Mouse (Mus musculus) induced T-regulatory cell, adult 2 months (primary cell): ENCODE results near the gene Gimap9.
"Not testable (repeated sequence)": the region's sequence is repeated elsewhere in the genome, so short reads cannot be mapped to it uniquely, and the experiment has no call there.

ENCODE experiments used
- DNase-seq: peaks from one replicate; pipeline ENCODE4 v3.0.0-alpha.2; 2012; ENCODE audit warnings: low read depth

Gimap9 gene

DNA sequence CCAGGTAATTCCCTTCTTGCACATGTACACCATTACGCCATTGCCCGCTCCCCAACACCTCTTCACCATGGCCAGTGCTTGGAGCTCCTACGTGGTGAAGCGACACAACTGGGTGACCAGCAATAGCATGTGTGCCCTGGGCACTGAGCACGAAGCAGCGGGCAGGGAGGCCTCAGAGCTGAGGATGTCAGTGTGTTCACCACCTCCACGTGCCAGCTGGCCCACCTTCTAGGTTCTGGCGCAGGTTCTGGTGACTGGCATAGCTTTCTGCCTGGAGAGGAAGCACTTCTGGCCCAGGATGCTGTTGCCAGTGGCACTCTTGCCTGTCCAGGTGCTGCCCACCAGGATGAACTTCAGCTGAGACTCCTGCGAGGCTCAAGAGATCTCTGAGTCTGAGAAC lies 10.5 kb upstream of the Gimap9 start:
- no peak for DNase-seq

DNA sequence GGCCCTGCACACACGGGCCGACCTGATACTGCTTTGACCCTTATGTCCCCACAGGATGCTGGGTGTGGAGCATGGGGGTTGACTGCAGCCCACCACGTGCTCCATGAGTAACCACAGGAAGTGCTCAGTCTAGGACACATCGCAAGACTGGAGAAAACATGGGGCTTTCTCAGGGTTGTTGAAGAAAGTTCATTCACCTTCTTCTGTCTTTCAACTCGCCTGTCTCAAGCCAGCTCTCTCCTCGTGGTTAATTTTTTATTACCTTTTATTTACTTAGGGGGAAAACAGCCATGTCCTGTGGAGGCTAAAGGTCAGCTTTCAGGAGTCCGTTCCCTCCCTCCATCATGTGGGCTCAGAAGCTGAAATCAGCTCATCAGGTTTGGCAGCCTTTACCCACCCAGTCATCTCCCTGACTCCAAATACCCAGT lies 9.8 kb upstream of the Gimap9 start:
- DNase-seq = peak; percentile 70

DNA sequence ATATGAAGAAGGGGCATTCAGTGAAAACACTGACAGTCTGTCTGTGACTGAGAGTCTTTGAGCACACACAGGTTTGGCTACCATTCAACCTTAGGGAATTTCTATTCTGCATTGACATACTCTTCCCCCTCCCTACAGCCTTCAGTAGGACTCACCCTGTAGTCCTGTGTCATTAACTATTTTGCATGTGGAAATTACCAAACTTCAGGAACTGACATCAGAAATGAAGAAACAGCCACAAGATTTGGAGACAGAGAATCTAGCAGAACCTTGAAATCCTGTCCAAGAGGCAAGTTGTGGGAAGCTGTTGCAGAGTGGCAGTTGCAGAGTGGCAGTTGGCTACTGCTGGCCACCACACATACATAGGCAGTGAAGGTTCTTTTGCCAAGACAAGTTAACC lies 7.9 kb upstream of the Gimap9 start:
- no peak for DNase-seq

DNA sequence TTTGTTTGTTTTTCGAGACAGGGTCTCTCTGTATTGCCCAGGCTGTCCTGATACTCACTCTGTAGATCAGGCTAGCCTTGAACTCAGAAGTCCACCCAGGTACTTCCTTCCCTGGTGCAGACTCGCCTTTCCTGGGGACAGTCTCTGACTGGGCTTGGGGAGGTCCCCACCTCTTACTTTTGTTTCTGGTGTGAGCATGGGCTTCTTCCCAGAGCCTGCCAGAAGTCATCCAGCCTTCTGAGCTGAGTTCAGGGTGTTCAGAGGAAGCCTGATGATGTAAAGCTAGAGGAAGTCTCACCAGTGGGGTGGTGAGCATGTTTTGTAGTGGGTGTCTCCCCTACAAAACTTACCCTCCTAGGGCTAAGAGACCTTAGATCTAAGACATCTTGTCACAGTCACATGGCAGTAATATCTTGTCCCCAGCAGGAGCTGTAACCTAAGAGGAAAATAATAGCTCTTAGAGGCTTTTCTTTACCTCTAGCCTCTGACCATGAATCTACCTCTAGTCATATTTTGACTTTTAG lies 6.4 kb upstream of the Gimap9 start:
- peak; percentile 53 for DNase-seq

DNA sequence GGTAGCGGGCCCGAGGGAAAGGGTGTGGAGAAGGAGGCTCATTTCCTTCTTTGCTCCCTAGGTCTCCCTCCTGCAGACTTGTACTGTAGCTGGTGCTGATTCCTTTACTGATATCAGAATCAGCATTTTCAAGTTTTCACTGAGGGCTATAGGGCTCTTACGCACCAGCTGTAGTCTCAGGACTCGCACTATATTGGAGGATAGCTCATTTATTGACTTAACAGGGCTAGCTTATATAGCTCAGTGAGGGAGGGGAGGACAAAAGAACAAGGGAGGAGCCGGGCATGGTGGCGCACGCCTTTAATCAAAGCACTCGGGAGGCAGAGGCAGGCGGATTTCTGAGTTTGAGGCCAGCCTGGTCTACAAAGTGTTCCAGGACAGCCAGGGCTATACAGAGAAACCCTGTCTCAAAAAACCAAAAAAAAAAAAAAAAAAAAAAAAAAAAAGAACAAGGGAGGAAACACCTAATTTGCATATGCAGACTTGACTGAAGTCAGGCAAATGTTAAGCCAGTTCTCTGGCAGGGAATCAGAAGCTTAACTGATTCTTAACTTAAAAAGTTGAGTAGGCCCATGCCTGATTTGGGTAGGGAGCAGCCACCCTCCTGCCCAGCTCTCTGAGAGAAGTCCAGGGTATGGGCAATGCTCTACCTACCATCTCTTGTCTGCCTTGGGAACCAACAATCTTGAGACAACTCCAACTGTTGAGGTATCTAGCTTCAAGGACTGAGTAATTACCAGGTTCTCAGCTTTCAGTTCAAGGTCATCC lies 1.5 kb upstream of the Gimap9 start:
- DNase-seq = peak; percentile 77

DNA sequence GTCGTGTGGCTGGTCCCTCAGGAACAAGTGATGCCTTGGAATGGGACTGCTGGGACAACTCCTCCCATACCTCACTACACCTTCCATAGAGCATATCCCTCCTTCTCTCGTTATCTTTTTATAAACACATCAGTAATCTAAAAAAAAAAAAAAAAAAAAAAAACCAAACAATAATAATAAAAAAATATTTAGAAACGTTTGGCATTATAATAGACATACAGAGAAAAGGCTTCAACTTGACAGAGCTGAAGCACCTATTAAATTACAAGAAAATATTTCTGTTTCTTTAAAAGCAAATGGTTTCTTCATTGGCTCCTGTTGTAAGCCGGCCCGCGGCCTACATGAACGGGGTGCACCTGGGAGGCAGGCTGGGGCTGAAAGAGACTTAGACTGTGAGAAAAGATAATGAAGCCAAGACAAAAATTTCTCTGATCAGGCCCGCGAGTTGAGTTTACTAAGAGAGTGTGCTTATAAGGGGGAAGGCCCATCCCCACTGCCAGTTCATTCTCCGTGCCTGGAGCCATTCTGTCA lies 464 bp upstream of the Gimap9 start:
- no peak for DNase-seq

DNA sequence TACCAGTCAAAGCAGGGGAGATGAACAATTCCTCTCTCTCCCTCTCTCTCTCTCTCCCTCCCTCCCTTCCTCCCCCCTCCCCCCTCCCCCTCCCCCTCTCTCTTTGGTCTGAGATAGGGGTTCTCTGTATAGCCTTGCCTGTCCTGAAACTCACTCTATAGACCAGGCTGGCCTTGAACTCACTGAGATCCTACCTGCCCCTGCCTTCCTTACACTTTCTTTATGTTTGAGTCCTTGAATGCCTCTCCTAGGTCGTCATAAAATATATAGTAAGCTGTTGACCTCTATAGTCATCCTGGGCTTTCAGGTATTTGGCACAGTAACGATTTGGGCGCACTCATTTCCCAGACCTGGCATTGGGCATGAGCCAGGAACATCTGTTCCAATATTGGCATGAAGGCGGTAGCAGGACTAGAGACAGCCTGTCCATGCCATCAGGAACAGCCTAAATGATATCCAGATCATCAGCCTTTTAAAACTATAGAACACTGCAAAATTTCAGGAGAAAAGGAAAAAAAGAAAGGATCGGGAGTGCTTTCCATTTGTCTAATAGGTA lies 1.0 kb downstream of the Gimap9 start:
- peak; percentile 61 for DNase-seq

DNA sequence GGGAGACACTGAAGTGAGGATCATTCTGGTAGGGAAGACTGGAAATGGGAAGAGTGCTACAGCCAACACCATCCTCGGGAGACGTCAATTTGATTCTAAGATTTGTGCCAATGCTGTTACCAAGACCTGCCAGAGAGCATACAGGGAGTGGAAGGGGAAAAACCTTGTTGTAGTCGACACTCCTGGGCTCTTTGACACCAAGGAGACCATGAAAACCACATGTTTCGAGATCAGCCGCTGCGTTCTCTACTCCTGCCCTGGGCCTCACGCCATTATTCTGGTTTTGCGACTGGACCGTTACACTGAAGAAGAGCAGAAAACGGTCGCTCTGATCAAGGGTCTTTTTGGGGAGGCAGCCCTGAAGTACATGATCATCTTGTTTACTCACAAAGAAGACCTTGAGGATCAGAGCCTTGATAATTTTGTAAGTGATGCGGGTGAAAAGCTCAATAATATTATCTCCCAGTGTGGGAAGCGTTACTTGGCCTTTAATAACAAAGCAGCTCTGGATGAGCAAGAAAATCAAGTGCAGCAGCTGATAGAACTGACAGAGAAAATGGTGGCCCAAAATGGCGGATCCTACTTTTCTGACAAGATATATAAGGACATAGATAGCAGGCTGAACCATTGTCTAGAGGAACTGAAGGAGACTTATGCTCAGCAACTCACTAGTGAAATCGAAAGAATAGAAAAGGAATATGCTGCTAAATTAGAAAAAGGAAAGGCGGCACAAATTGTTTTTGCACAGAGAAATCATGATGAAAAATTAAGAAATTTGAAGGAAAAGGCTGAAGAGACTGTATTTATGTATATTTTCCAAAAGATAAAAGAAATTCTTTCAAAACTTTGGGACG lies 1.8 kb downstream of the Gimap9 start:
- DNase-seq = peak; percentile 79

DNA sequence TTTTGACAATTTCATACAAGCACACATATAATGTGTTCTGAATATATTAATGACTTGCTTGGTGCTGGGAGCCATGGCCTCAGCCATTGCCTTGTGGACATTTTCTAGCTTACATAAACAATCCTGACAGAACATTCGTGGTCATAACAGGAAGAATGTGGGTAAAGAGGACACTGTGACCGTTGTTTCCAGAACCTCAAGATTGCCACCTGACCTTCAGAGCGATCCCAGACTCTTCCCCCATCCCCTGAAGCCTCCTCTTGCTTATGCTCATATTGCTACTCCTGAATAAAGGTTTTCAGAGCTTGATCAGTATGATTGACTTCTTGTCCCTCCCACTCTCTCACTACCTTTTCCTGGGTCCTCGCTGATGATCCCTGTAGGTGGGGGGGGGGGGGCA lies 2.5 kb downstream of the Gimap9 start:
- DNase-seq = peak; percentile 69

DNA sequence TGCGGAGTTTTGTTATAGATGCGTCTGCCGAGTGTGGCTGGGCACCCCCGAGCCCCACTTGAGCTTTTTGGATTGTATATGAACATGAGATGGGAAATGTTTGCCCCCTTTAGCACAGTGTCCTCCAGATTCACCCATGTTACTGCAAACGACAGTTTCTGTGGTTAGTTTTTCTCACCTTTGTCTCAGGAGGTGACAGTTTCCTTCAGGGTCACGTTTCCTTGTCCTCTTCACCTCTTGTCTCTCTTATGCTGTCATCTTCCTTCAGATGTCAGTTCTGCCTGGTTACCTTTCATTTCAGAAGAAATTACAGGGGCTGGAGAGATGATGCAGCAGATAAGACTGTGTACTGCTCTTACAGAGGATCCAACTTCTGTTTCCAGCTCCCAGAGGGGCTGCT lies 3.8 kb downstream of the Gimap9 start:
- DNase-seq = peak; percentile 87

DNA sequence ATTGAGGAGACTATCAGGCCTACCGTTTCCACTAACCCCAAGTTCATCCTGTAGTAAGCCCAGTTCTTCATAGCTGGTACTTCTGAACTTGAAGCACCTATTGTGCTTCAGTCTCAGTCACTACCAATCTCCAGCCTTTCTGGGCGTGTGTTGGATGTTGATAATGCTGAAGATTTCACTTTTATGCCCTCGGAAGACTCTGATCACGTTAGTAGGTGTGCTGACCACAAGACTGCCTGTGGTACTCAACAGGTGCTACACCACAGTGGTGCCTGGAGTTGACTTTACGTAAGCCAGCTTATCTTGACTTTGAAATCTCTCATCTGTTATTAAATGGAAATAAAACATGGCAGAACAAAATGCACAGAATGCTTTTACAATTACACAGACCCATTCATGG lies 4.5 kb downstream of the Gimap9 start:
- DNase-seq = peak; percentile 93

DNA sequence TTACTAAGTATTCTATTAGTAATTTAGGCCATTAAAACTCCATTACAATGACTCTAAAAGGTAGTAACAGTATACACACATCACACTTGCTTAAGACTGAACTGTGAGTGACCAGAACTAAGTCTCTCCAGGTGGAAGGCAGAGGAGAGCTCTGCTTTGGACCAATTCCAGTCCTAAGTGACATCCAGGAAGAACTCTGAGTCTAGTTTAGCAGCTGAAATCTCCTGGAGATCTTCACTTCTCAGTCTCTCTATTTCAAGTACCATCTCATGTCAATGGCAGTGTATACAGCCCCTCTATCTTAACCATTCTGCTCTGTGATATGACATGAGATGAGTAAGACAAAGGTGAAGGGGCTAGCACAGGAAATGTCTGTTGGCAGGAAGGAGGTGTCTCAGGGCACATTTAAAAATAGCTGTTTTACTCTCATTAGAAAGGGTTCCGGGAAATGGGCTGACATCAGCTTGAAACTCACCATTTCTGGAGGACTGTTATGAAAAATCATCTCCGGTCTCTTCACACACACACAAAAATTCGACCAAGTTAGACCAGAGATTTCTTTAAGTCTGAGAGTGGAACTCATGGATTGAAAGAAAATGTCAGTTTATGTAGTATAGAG lies 5.7 kb downstream of the Gimap9 start:
- DNase-seq = peak; percentile 91

DNA sequence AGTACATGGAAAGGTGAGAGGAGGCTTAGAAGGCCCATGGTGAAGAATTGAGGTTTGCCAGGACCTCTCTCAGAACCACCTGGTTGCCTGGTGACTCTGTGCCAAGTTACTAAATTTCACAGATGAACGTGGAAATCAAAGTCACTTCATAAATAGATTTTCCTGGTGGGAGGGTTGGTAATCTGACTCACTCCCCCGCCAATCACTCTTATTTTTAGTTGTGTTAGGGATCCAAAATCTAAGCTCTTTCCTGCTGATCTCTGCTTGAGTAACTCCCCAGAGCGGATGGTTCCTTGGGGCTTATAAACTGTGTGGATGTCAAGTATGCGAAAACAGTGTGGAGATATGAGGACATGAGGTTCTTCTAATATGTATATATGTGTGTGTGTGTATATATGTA lies 6.3 kb downstream of the Gimap9 start:
- peak; percentile 67 for DNase-seq

DNA sequence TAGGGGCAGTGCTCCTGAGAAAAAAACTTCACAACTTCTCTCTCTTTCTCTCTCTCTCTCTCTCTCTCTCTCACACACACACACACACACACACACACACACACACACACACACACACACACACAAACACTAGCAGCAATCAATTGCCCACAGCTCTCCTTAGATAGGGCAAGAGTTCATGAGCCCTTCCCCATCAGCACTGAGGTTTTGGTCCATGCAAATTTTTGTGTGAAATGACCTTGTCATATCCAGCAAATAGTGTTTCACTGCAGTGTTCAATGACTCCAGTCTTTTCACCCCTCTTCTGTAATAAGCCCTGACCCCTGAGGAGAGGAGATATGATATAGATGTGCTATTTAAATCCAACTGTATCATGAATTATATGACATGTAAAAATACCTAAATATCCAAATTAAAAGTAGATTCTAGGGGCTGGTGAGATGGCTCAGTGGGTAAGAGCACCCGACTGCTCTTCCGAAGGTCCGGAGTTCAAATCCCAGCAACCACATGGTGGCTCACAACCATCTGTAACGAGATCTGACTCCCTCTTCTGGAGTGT lies 7.4 kb downstream of the Gimap9 start:
- DNase-seq = not testable (repeated sequence)

DNA sequence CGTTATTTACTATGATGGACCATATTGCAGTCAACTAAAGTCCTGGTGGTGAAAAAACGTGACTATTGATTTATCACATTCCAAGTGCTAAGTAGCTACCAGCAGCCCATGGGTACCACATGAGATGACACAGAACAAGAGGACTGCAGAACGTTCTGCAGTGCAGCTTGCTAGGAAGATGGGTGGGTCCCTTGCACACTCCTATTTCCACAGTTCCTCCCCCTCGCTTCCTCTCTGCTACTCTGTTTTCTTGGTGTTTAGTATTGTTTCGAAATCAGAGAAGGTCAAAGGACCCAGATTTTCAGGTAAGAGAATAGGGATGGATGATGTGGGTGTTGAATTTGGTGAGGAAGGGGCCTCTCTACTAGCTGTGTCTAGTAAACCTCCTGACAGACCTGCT lies 8.4 kb downstream of the Gimap9 start, which contains the start of gene Gimap4:
Gimap4 (plus strand) TSS at position 231 of the 400 bp plus-strand sequence.
- DNase-seq = peak; percentile 84

DNA sequence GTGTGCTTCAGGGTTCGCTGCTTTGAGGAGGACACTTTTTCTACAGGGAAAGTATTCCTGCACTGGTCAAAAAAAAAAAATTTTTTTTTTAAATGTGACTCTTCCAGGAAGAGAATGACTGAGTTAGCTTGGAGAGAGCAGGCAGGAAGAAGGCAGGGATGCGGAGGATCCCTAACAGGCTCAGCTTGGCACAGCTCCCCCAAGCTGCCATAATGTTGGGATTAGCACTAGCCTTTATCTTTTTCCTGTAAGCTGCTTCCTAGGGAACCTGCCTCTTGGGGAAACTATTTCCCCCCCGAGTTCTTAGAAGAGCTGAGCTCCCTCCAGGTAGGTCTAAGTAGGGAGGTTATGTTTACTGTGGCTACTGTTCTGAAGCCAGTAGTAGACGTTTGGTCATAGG lies 8.9 kb downstream of the Gimap9 start:
- no peak for DNase-seq

DNA sequence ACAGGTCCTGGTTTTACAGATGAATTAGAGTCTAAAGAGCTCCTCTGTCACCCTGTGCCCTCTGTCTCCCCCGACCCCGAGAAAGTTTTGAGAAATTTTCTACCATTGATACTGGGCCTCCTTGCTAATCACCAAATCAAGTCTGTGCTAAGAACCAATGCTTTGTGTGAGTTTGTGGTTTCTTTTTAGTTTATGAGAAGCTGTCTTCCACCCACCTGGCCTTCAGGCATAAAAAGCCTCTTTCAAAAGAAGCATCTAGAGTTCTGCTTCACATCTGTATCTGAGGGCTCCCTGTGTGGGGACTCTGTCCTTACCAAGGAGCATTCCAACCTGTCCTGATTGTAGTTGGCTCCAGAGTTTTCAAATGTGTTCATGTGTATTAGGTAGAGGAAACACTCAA lies 9.3 kb downstream of the Gimap9 start:
- DNase-seq = peak; percentile 69

DNA sequence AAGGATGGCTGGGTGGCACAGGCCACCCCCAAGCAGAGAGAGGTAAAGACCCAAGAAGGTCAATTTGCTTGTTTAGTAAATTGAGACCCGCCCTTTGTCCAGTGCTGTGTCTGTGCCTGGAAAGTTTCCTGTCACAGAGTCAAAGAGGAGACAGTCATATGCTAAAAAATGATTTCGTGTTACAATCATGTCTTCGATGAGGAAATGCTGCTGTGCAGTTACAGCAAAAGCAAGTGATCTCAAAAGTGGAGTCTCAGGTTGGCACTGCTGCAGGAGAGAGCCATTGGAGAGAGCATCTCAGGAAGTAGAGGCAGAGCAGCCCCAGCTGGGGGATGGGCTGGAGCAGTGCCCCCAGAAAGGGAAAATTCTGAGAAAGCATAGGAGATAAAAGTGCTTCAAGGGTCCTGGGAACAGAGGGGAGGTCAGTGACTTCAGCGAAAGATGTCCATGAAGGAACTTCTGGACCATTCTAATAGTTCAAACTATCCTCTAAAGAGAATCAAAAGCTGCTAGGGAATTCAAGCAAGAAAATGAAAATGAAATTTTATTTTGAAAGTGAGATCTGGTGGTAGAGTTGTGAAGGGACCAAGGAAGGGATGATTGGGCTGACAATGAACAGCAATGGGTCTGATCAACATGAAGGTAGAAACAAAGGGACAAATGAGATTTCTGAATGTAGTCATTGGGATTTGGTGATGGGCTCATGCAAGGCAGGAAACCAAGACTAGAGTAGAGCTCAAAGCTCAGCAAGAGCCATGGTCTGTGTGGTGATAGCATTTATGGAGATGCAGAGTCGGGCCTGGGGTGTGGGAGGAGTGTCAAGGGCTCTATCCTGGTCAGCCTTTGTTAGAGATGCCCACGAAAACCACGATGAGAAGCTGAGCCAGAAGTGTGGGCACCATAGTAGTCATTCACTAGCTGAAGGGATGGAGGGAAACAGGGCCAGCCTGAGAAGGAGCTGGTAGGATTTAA lies 10.1 kb downstream of the Gimap9 start:
- peak; percentile 72 for DNase-seq

DNA sequence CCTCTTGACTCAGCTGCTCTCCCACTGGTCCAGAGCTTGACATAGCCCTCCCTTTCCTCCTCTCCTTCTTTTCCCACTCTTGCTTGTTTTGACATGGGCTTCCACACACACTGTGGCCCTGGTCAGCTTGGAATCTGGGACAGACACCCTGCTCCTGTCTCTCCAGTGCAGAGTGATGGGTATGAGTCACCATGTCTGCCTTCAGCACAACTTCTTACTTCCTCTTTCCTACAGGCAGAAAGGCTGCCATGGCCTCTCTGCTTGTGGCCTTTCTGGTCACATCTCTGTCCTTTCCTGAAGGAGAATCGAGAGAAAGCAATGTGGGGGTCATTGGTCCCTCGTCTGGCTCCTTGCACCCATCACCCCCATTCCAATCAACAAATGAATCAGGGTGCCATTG lies 11.1 kb downstream of the Gimap9 start:
- peak; percentile 68 for DNase-seq

DNA sequence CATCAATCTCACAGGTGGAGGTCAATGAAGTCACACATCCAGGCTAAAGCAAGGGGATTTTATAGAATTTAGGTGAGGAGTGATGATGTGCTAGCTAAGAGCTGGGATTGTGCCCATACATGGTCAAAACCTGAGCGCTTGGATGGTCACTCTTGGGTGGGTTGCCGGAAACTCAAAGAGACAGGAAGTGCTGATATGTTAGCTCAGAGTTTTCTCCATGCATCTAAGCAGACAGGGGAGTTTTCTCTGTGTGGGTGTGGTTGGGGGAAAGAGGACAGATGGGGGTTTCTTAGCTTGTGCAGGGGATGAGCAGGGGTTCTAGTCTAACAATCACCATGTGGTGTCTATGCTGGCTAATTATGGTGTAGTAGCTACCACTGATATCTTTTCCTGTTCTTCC lies 13.4 kb downstream of the Gimap9 start:
- DNase-seq = peak; percentile 69
